Mouse (Mus musculus): ENCODE data around the gene Cnst. TPM values are rescaled to one million over a fixed set of nuclear protein-coding genes. Genes with fewer than 3 reads are reported as not detected.

Gene Cnst
- polyA plus RNA-seq, 1 experiment = 10.3 TPM

DNA sequence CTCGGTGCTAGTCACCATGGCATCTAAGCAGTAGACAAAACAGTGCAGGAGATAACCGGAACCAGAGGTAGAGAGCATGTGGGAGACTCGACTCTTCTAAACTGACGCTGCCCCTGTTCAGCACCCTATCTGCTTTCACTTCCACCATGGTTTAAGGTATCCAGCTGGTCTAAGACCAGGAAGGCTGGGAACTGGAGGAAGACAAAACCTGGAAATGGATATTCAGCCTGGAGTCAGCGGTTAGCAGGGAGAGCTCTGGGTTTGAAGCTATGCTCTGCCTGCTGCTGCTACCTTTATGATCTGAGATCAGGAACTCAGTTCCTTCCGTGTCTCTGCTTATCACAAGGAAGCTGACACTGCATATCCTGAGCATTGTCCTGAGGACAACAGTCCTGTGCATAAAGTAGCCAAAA is 35.9 kb downstream of the Cnst start:
- Histone ChIP-seq H3K27ac (ENCODE audit: control insufficient read depth, insufficient read depth, low read depth, low read length) (no peak overlapping the region), H3K36me3 (ENCODE audit: control insufficient read depth, insufficient read depth, low read length) (no peaks in the 10 kb centered on the region)
- TF ChIP-seq CTCF (IDR thresholded peaks at IDR 0.05; ENCODE audit: control insufficient read depth, insufficient read depth, insufficient replicate concordance, low read depth, low read length) (no peak), POLR2A (IDR thresholded peaks at IDR 0.05; ENCODE audit: control insufficient read depth, low read depth, low read length) (no peak)

GRCm38 (mm10) chr1:179583090-179583489 is 36.9 kb downstream of the Cnst start:
- no peak for TF ChIP-seq CTCF (IDR thresholded peaks at IDR 0.05; ENCODE audit: control insufficient read depth, insufficient read depth, insufficient replicate concordance, low read depth, low read length)
- TF ChIP-seq POLR2A (IDR thresholded peaks at IDR 0.05; ENCODE audit: control insufficient read depth, low read depth, low read length) = no peak

More for the DNA sequence above, 35.9 kb downstream of the Cnst start:
- Histone ChIP-seq H3K27me3 (ENCODE audit: control insufficient read depth, insufficient read depth, low read length) (no peaks in the 10 kb centered on the region), H3K4me3 (ENCODE audit: control insufficient read depth, low read depth, low read length) (no peak overlapping the region), H3K4me1 (ENCODE audit: control insufficient read depth, insufficient read depth, low read length) (no peaks in the 10 kb centered on the region)

GRCm38 (mm10) chr1:179584220-179584619 is 38.0 kb downstream of the Cnst start:
- no peaks in the 10 kb centered on the region for H3K4me1 ChIP-seq (ENCODE audit: control insufficient read depth, insufficient read depth, low read length)
- H3K27me3 ChIP-seq (ENCODE audit: control insufficient read depth, insufficient read depth, low read length) = no peaks in the 10 kb centered on the region

More at GRCm38 (mm10) chr1:179583090-179583489, 36.9 kb downstream of the Cnst start:
- H3K36me3 ChIP-seq (ENCODE audit: control insufficient read depth, insufficient read depth, low read length) = no peaks in the 10 kb centered on the region
- no peaks in the 10 kb centered on the region for H3K27me3 ChIP-seq (ENCODE audit: control insufficient read depth, insufficient read depth, low read length)
- H3K4me3 ChIP-seq (ENCODE audit: control insufficient read depth, low read depth, low read length) = no peak overlapping the region
- H3K27ac ChIP-seq (ENCODE audit: control insufficient read depth, insufficient read depth, low read depth, low read length) = no peak overlapping the region
- H3K4me1 ChIP-seq (ENCODE audit: control insufficient read depth, insufficient read depth, low read length) = no peaks in the 10 kb centered on the region

GRCm38 (mm10) chr1:179585646-179586045 is 39.5 kb downstream of the Cnst start:
- TF ChIP-seq CTCF (IDR thresholded peaks at IDR 0.05; ENCODE audit: control insufficient read depth, insufficient read depth, insufficient replicate concordance, low read depth, low read length) (no peak), POLR2A (IDR thresholded peaks at IDR 0.05; ENCODE audit: control insufficient read depth, low read depth, low read length) (no peak)
- no peak overlapping the region for H3K27ac ChIP-seq (ENCODE audit: control insufficient read depth, insufficient read depth, low read depth, low read length)
- H3K4me3 ChIP-seq (ENCODE audit: control insufficient read depth, low read depth, low read length) = no peak overlapping the region
- no peaks in the 10 kb centered on the region for H3K27me3 ChIP-seq (ENCODE audit: control insufficient read depth, insufficient read depth, low read length)
- H3K4me1 ChIP-seq (ENCODE audit: control insufficient read depth, insufficient read depth, low read length) = no peaks in the 10 kb centered on the region
- no peaks in the 10 kb centered on the region for H3K36me3 ChIP-seq (ENCODE audit: control insufficient read depth, insufficient read depth, low read length)

More at GRCm38 (mm10) chr1:179584220-179584619, 38.0 kb downstream of the Cnst start:
- TF ChIP-seq POLR2A (IDR thresholded peaks at IDR 0.05; ENCODE audit: control insufficient read depth, low read depth, low read length) (no peak), CTCF (IDR thresholded peaks at IDR 0.05; ENCODE audit: control insufficient read depth, insufficient read depth, insufficient replicate concordance, low read depth, low read length) (no peak)
- no peaks in the 10 kb centered on the region for H3K36me3 ChIP-seq (ENCODE audit: control insufficient read depth, insufficient read depth, low read length)
- H3K4me3 ChIP-seq (ENCODE audit: control insufficient read depth, low read depth, low read length) = no peak overlapping the region
- no peak overlapping the region for H3K27ac ChIP-seq (ENCODE audit: control insufficient read depth, insufficient read depth, low read depth, low read length)

- H3K4me3 ChIP-seq (ENCODE audit: control insufficient read depth, low read depth, low read length) = no peak overlapping the region
- H3K36me3 ChIP-seq (ENCODE audit: control insufficient read depth, insufficient read depth, low read length) = no peaks in the 10 kb centered on the region
- H3K27ac ChIP-seq (ENCODE audit: control insufficient read depth, insufficient read depth, low read depth, low read length) = no peak overlapping the region
- TF ChIP-seq CTCF (IDR thresholded peaks at IDR 0.05; ENCODE audit: control insufficient read depth, insufficient read depth, insufficient replicate concordance, low read depth, low read length) (no peak), POLR2A (IDR thresholded peaks at IDR 0.05; ENCODE audit: control insufficient read depth, low read depth, low read length) (no peak)
- no peaks in the 10 kb centered on the region for H3K27me3 ChIP-seq (ENCODE audit: control insufficient read depth, insufficient read depth, low read length)
- no peaks in the 10 kb centered on the region for H3K4me1 ChIP-seq (ENCODE audit: control insufficient read depth, insufficient read depth, low read length)
Measured at GRCm38 (mm10) chr1:179586430-179587095, 40.4 kb downstream of the Cnst start.

DNA sequence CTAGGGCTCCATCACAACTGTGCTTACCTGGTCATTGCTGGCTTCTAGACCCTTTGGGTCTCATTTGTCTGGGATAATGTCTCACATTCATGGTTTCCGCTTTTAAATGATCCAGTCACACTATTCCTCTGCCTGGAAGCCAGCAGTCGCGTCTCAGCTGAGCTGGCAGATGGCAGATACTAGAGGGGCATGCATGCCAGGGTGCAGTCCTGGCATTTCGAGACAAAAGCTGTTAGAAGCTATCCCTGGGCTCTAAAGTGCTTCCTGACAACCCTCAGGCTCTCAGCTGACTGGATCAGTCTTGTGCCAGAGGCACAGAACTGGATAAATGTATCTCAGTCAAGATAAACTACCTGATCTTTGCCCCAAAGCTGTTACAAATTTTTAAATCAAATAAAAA is 42.1 kb downstream of the Cnst start:
- H3K4me3 ChIP-seq (ENCODE audit: control insufficient read depth, low read depth, low read length) = no peak overlapping the region
- no peaks in the 10 kb centered on the region for H3K36me3 ChIP-seq (ENCODE audit: control insufficient read depth, insufficient read depth, low read length)
- TF ChIP-seq POLR2A (IDR thresholded peaks at IDR 0.05; ENCODE audit: control insufficient read depth, low read depth, low read length) (no peak), CTCF (IDR thresholded peaks at IDR 0.05; ENCODE audit: control insufficient read depth, insufficient read depth, insufficient replicate concordance, low read depth, low read length) (no peak)
- H3K27ac ChIP-seq (ENCODE audit: control insufficient read depth, insufficient read depth, low read depth, low read length) = no peak overlapping the region
- H3K27me3 ChIP-seq (ENCODE audit: control insufficient read depth, insufficient read depth, low read length) = no peaks in the 10 kb centered on the region
- peaks cover 3% of the 10 kb centered on the region for H3K4me1 ChIP-seq (ENCODE audit: control insufficient read depth, insufficient read depth, low read length)

- TF ChIP-seq POLR2A (IDR thresholded peaks at IDR 0.05; ENCODE audit: control insufficient read depth, low read depth, low read length) = no peak
- TF ChIP-seq CTCF (IDR thresholded peaks at IDR 0.05; ENCODE audit: control insufficient read depth, insufficient read depth, insufficient replicate concordance, low read depth, low read length) = no peak
- Histone ChIP-seq H3K36me3 (ENCODE audit: control insufficient read depth, insufficient read depth, low read length) (no peaks in the 10 kb centered on the region), H3K27ac (ENCODE audit: control insufficient read depth, insufficient read depth, low read depth, low read length) (no peak overlapping the region), H3K27me3 (ENCODE audit: control insufficient read depth, insufficient read depth, low read length) (no peaks in the 10 kb centered on the region), H3K4me3 (ENCODE audit: control insufficient read depth, low read depth, low read length) (no peak overlapping the region), H3K4me1 (ENCODE audit: control insufficient read depth, insufficient read depth, low read length) (peaks cover 3% of the 10 kb centered on the region)
Measured at GRCm38 (mm10) chr1:179591639-179592038, 45.5 kb downstream of the Cnst start.

Measured in testis, adult 2 months (tissue).